Mouse (Mus musculus): ENCODE results near the gene Krt90. TPM values are rescaled to one million over a fixed set of nuclear protein-coding genes. Genes with fewer than 3 reads are reported as not detected.
"Not testable (repeated sequence)": the region's sequence is repeated elsewhere in the genome, so short reads cannot be mapped to it uniquely, and the experiment has no call there.

The Krt90 gene
- polyA plus RNA-seq, 1 experiment from 2014 or later, result not detected

DNA sequence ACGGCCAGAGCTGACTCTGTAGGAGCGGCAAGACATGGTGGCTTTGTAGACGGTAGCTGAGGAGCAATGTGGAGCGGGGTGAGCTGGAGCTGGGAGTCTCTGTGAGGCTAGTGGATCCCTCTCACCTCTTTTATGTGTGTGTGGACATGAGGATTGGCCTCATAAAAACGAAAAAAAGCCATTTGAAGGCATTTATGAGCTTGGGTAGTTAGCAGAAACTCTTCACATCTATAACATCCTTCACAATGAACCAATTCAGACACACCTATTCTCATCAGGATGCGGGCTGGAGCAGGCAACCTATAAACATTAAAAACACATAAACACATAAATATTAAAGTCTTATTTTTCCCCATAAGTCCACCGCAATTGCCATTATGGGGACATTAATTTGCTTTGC lies 30.0 kb downstream of the Krt90 start, which contains the start of gene Krt84:
TSS of gene Krt84 (minus strand) at position 101 of the 400 bp plus-strand sequence.
- Histone ChIP-seq H3K4me1 (ENCODE audit: control insufficient read depth, low read depth, low read length) (no peaks in the 10 kb centered on the region), H3K27me3 (ENCODE audit: control insufficient read depth, insufficient read depth, low read depth, low read length) (no peaks in the 10 kb centered on the region), H3K9me3 (replicated peaks; ENCODE audit: control insufficient read depth, low read length) (no peaks in the 10 kb centered on the region), H3K27ac (ENCODE audit: low read length) (no peak within 1 kb of the TSS), H3K4me3 (ENCODE audit: low read depth, low read length) (no peak within 1 kb of the TSS), H3K4me2 (ENCODE audit: low read depth, low read length) (no peak within 1 kb of the TSS), H3K9ac (ENCODE audit: low read depth, low read length) (no peak within 1 kb of the TSS), H3K36me3 (ENCODE audit: control insufficient read depth, insufficient read depth) (no peaks in the 10 kb centered on the region)
- no peak for ATAC-seq (ENCODE audit: low read depth)
- WGBS (ENCODE audit: insufficient replicate concordance), result 59% methylated on average over 7 of the region's 7 CpGs

DNA sequence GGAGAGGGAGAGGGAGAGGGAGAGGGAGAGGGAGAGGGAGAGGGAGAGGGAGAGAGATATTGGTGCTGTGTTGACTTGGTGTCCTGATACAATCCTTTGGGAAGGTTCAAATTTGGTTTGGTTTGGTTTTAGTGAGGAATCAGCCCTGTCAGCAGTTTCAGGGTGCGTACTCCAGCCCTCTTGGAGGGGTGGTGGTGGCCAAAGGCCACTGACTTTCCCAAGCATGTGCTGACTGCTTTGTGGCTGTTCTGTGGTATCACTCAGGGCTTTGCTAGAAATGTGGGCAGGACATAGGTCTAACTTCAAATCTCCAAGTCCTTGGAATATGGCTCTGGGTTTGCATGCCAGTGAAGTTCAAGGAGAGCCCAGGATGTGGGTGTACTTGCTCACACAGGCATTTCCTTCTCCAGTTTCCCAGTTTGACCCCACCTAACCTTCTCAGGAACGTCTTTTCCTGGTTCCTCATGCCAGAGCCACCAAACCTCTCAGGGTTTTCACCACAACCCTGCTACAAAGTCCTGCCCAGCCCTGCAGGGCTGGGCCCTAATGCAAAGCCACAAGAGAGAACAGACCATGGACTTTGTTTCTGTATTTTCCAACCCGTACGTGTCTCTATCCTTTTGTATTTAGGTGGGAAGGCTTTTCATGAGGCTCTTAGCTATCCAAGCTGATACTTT lies 40.1 kb downstream of the Krt90 start:
- Histone ChIP-seq H3K4me2 (ENCODE audit: low read depth, low read length) (no peak overlapping the region), H3K9ac (ENCODE audit: low read depth, low read length) (no peak overlapping the region), H3K4me1 (ENCODE audit: control insufficient read depth, low read depth, low read length) (no peaks in the 10 kb centered on the region), H3K4me3 (ENCODE audit: low read depth, low read length) (no peak overlapping the region), H3K27me3 (ENCODE audit: control insufficient read depth, insufficient read depth, low read depth, low read length) (no peaks in the 10 kb centered on the region), H3K9me3 (replicated peaks; ENCODE audit: control insufficient read depth, low read length) (no peaks in the 10 kb centered on the region), H3K27ac (ENCODE audit: low read length) (no peak overlapping the region), H3K36me3 (ENCODE audit: control insufficient read depth, insufficient read depth) (no peaks in the 10 kb centered on the region)
- WGBS (ENCODE audit: insufficient replicate concordance), result 51% methylated on average over 4 of the region's 4 CpGs
- ATAC-seq (ENCODE audit: low read depth), result no peak

DNA sequence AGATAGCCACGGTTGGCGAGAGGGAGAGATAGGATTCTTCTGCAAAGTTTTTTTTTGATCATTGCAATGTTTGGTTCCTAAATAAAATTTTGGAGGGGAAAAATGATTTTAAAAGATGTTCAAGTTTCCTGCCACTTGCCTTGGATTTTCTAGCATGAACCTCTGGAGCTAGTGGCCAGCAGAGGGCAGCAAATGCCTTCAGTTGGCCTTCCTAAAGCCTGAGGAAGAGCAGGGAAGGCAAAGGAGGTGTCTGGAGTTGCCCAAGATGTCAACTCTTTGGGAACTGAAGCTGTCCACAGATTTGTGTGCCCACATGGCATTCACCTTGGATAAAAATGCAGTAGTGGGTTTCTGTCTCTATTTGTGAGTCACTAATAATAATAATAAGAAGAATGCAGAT lies 43.0 kb downstream of the Krt90 start:
- 7% methylated on average over 2 of the region's 2 CpGs for WGBS (ENCODE audit: insufficient replicate concordance)
- Histone ChIP-seq H3K4me3 (ENCODE audit: low read depth, low read length) (no peak overlapping the region), H3K9me3 (replicated peaks; ENCODE audit: control insufficient read depth, low read length) (no peaks in the 10 kb centered on the region), H3K9ac (ENCODE audit: low read depth, low read length) (no peak overlapping the region), H3K4me2 (ENCODE audit: low read depth, low read length) (no peak overlapping the region), H3K27ac (ENCODE audit: low read length) (no peak overlapping the region), H3K27me3 (ENCODE audit: control insufficient read depth, insufficient read depth, low read depth, low read length) (no peaks in the 10 kb centered on the region), H3K36me3 (ENCODE audit: control insufficient read depth, insufficient read depth) (no peaks in the 10 kb centered on the region), H3K4me1 (ENCODE audit: control insufficient read depth, low read depth, low read length) (no peaks in the 10 kb centered on the region)
- no peak for ATAC-seq (ENCODE audit: low read depth)

DNA sequence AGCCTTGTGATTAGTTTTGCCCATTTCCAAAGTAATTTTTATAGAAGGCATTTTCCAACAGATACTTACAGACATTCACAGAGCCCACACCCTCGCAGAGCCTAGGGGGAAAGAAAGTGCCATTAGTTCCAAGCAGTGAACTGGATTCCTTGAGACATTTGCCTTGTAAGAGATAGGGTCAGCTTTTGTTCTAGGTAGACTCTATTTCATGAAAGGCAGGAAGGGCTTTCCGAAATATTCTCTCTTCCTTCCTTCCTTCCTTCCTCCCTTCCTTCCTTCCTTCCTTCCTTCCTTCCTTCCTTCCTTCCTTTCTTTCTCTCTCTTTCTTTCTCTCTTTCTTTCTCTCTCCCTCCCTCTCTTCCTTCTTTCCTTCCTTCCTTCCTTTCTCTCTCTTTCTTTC lies 45.6 kb downstream of the Krt90 start, which contains the start of gene Gm49425:
TSS of gene Gm49425 (minus strand) at position 101 of the 400 bp plus-strand sequence.
- H3K36me3 ChIP-seq (ENCODE audit: control insufficient read depth, insufficient read depth); H3K9me3 ChIP-seq (replicated peaks; ENCODE audit: control insufficient read depth, low read length); H3K4me2 ChIP-seq (ENCODE audit: low read depth, low read length); H3K9ac ChIP-seq (ENCODE audit: low read depth, low read length); H3K27me3 ChIP-seq (ENCODE audit: control insufficient read depth, insufficient read depth, low read depth, low read length); H3K4me1 ChIP-seq (ENCODE audit: control insufficient read depth, low read depth, low read length); H3K27ac ChIP-seq (ENCODE audit: low read length); H3K4me3 ChIP-seq (ENCODE audit: low read depth, low read length); ATAC-seq (ENCODE audit: low read depth): not testable (repeated sequence)
- 29% methylated on average over 2 of the region's 2 CpGs for WGBS (ENCODE audit: insufficient replicate concordance)

DNA sequence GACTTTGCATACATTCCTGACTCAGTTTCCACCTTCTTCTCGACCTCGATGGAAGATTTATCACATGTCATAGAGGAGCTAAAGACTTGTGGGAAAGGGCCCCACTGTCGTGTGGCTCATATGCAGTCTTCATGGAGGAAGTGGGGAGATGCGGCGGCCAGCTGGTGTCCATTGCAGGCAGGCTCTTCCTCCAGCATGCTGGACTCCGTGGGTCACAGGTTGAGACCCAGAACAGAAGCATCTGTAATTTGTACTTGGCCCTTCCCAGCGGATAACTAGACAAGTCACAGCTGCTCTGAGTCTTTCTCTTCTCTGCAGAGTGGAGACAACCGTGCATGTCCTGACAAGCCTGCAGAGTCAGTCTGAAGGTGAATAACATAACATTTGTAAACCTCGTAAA lies 54.5 kb downstream of the Krt90 start:
- Histone ChIP-seq H3K9ac (ENCODE audit: low read depth, low read length) (no peak overlapping the region), H3K36me3 (ENCODE audit: control insufficient read depth, insufficient read depth) (no peaks in the 10 kb centered on the region), H3K4me3 (ENCODE audit: low read depth, low read length) (no peak overlapping the region), H3K9me3 (replicated peaks; ENCODE audit: control insufficient read depth, low read length) (no peaks in the 10 kb centered on the region), H3K4me1 (ENCODE audit: control insufficient read depth, low read depth, low read length) (no peaks in the 10 kb centered on the region), H3K4me2 (ENCODE audit: low read depth, low read length) (no peak overlapping the region), H3K27me3 (ENCODE audit: control insufficient read depth, insufficient read depth, low read depth, low read length) (no peaks in the 10 kb centered on the region), H3K27ac (ENCODE audit: low read length) (no peak overlapping the region)
- 44% methylated on average over 9 of the region's 9 CpGs for WGBS (ENCODE audit: insufficient replicate concordance)
- ATAC-seq (ENCODE audit: low read depth), result no peak

DNA sequence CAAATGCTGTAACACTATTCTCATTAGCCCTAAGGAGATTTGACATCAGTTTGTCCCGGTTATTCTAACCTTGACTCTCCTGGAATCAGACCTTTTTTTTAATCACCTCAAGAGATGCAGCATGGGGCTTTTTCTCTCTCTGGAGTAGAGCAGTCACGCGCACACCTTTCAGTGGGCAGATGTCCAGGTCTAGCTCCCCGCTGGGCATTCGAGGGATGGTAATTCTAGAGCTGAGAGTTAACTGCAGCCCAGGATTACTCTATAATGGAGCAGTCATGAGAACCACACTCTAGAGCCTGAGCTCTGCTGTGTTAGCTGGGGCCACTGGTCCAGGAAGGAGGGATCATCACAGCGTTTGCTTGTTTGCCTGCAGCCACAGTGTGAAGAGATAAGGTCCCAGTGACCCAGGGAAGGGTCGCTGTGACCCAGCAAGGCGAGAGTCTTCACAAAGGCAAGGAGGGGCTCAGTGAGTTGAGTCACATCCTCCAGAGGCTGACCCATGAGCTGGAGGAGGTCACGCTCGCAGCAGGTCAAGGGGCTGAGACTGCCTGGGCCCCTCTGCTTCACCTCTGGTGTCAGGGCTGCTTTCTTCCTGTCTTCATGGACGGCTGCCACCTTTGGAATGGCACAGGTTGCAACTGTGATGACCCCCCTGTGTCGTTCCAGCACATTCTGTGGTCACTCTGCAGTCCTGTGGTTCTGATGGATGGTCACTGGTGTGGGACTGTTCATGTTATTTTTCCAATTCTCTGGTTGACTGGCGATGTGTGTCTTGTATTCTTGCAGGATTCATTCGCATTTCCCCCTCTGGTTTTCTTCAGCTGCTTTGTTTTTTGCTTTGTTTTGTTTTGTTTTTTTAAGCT lies 55.6 kb downstream of the Krt90 start:
- Histone ChIP-seq H3K4me3 (ENCODE audit: low read depth, low read length) (no peak overlapping the region), H3K27me3 (ENCODE audit: control insufficient read depth, insufficient read depth, low read depth, low read length) (no peaks in the 10 kb centered on the region), H3K9me3 (replicated peaks; ENCODE audit: control insufficient read depth, low read length) (no peaks in the 10 kb centered on the region), H3K4me1 (ENCODE audit: control insufficient read depth, low read depth, low read length) (no peaks in the 10 kb centered on the region), H3K9ac (ENCODE audit: low read depth, low read length) (no peak overlapping the region), H3K27ac (ENCODE audit: low read length) (no peak overlapping the region), H3K36me3 (ENCODE audit: control insufficient read depth, insufficient read depth) (no peaks in the 10 kb centered on the region), H3K4me2 (ENCODE audit: low read depth, low read length) (no peak overlapping the region)
- ATAC-seq (ENCODE audit: low read depth), result no peak
- WGBS (ENCODE audit: insufficient replicate concordance), result 43% methylated on average over 14 of the region's 14 CpGs

Small RNA genes lying within 50 kb of the gene (microRNA-seq; reads per million reads assigned to microRNA genes)
- gene Gm44393, result not detected
- gene Gm44460, result not detected

Other genes with a start within 250 kb of the Krt90 start
- gene Krt80, start 192.8 kb downstream of the Krt90 start, polyA plus RNA-seq (2015; fragmentation: Nextera tagmentation; extraction: Ambion mirVana), result 0.32 and 0.52 TPM in 2 replicates
- gene Krt7, start 151.9 kb downstream of the Krt90 start, polyA plus RNA-seq (2015; fragmentation: Nextera tagmentation; extraction: Ambion mirVana), result 2.4 and 3.4 TPM in 2 replicates
- not detected in 2 replicates for gene Krt87, start 124.1 kb downstream of the Krt90 start, polyA plus RNA-seq (2015; fragmentation: Nextera tagmentation; extraction: Ambion mirVana)
- not detected in 2 replicates for gene Krt88, start 115.2 kb downstream of the Krt90 start, polyA plus RNA-seq (2015; fragmentation: Nextera tagmentation; extraction: Ambion mirVana)
- gene Krt81, start 99.2 kb downstream of the Krt90 start, polyA plus RNA-seq (2015; fragmentation: Nextera tagmentation; extraction: Ambion mirVana), result not detected in 2 replicates
- gene Krt86, start 89.5 kb downstream of the Krt90 start, polyA plus RNA-seq (2015; fragmentation: Nextera tagmentation; extraction: Ambion mirVana), result not detected in 2 replicates
- 0.26 and 0.57 TPM in 2 replicates for gene Krt83, start 71.4 kb downstream of the Krt90 start, polyA plus RNA-seq (2015; fragmentation: Nextera tagmentation; extraction: Ambion mirVana)
- gene Gm49425, start 45.7 kb downstream of the Krt90 start, polyA plus RNA-seq (2015; fragmentation: Nextera tagmentation; extraction: Ambion mirVana), result not detected in 2 replicates
- gene Krt84, start 30.1 kb downstream of the Krt90 start, polyA plus RNA-seq (2015; fragmentation: Nextera tagmentation; extraction: Ambion mirVana), result not detected in 2 replicates
- gene Krt82, start 12.3 kb downstream of the Krt90 start, polyA plus RNA-seq (2015; fragmentation: Nextera tagmentation; extraction: Ambion mirVana), result not detected in 2 replicates
- not detected in 2 replicates for gene Krt75, start 11.0 kb upstream of the Krt90 start, polyA plus RNA-seq (2015; fragmentation: Nextera tagmentation; extraction: Ambion mirVana)
- gene Gm5414, start 65.2 kb upstream of the Krt90 start, polyA plus RNA-seq (2015; fragmentation: Nextera tagmentation; extraction: Ambion mirVana), result not detected in 2 replicates
- not detected in 2 replicates for gene Gm5478, start 84.4 kb upstream of the Krt90 start, polyA plus RNA-seq (2015; fragmentation: Nextera tagmentation; extraction: Ambion mirVana)
- not detected in 2 replicates for gene Krt6b, start 117.3 kb upstream of the Krt90 start, polyA plus RNA-seq (2015; fragmentation: Nextera tagmentation; extraction: Ambion mirVana)
- not detected in 2 replicates for gene Krt6a, start 131.4 kb upstream of the Krt90 start, polyA plus RNA-seq (2015; fragmentation: Nextera tagmentation; extraction: Ambion mirVana)
- 0.04 and 0.05 TPM in 2 replicates for gene Krt5, start 149.9 kb upstream of the Krt90 start, polyA plus RNA-seq (2015; fragmentation: Nextera tagmentation; extraction: Ambion mirVana)
- gene Krt71, start 180.2 kb upstream of the Krt90 start, polyA plus RNA-seq (2015; fragmentation: Nextera tagmentation; extraction: Ambion mirVana), result not detected in 2 replicates
- not detected in 2 replicates for gene Krt72, start 223.5 kb upstream of the Krt90 start, polyA plus RNA-seq (2015; fragmentation: Nextera tagmentation; extraction: Ambion mirVana)
- not detected in 2 replicates for gene Krt73, start 239.4 kb upstream of the Krt90 start, polyA plus RNA-seq (2015; fragmentation: Nextera tagmentation; extraction: Ambion mirVana)

All from liver, embryonic 16.5 days (tissue).